Mouse (Mus musculus): ENCODE measurements around the gene Hist1h3b. TPM values are rescaled to one million over a fixed set of nuclear protein-coding genes. Genes with fewer than 3 reads are reported as not detected.
"Not testable (repeated sequence)": the region's sequence is repeated elsewhere in the genome, so short reads cannot be mapped to it uniquely, and the experiment has no call there.

The Hist1h3b gene
- polyA plus RNA-seq, 2 experiments: 6.5 to 52.4 TPM

GRCm38 (mm10) chr13:23746201-23747080 is 5.6 kb upstream of the Hist1h3b start, which contains the start of gene Hist1h2bb:
Gene Hist1h2bb, plus strand, starts transcription at chr13:23746734.
- 1% methylated on average over 32 of the region's 58 CpGs for WGBS
- peak within 1 kb of the TSS; percentile 42 for H3K4me3 ChIP-seq (replicated peaks; ENCODE audit: low read length)
- peak within 1 kb of the TSS; percentile 59 for H3K9ac ChIP-seq (ENCODE audit: low read depth, low read length, severe bottlenecking)
- H3K4me1 ChIP-seq (ENCODE audit: control insufficient read depth, insufficient read depth, low read length): 0 out of 2 replicates have a peak, but pooled peaks cover 11% of the 10 kb centered on the region
- peak within 1 kb of the TSS; percentile 69 for H3K4me2 ChIP-seq (replicated peaks; ENCODE audit: low read depth, low read length, severe bottlenecking)
- DNase-seq (ENCODE audit: low spot score) (peak; percentile 95), ATAC-seq (ENCODE audit: low FRiP score, low read depth) (peak; percentile 87)
- not testable (repeated sequence) for H3K36me3 ChIP-seq (ENCODE audit: control insufficient read depth, insufficient read depth, low read length); H3K9me3 ChIP-seq (ENCODE audit: control insufficient read depth, low read length); H3K27me3 ChIP-seq (ENCODE audit: control insufficient read depth, insufficient read depth, low read length)
- H3K27ac ChIP-seq (replicated peaks; ENCODE audit: low read depth, low read length): peak within 1 kb of the TSS; percentile 96
- TF ChIP-seq POLR2A (IDR thresholded peaks at IDR 0.05; ENCODE audit: borderline replicate concordance, extremely low read depth, insufficient read depth, insufficient read length): peak; percentile 63; the same call in 1 of the 2 replicates

GRCm38 (mm10) chr13:23747081-23747891 is 4.8 kb upstream of the Hist1h3b start:
- ATAC-seq (ENCODE audit: low FRiP score, low read depth) (0 out of 2 replicates have a peak, but pooled peaks have one; percentile 0), DNase-seq (ENCODE audit: low spot score) (peak; percentile 28)
- WGBS: 4% methylated on average over 9 of the region's 13 CpGs

GRCm38 (mm10) chr13:23747892-23748288 is 4.2 kb upstream of the Hist1h3b start:
- Histone ChIP-seq H3K9me3 (ENCODE audit: control insufficient read depth, low read length) (no peaks in the 10 kb centered on the region), H3K4me3 (replicated peaks; ENCODE audit: low read length) (peak overlapping the region; percentile 42; the same call in 1 of the 2 replicates), H3K4me1 (ENCODE audit: control insufficient read depth, insufficient read depth, low read length) (peaks cover 12% of the 10 kb centered on the region; the same call in 1 of the 2 replicates), H3K36me3 (ENCODE audit: control insufficient read depth, insufficient read depth, low read length) (no peaks in the 10 kb centered on the region), H3K9ac (ENCODE audit: low read depth, low read length, severe bottlenecking) (no peak overlapping the region), H3K27ac (replicated peaks; ENCODE audit: low read depth, low read length) (peak overlapping the region; percentile 96), H3K27me3 (ENCODE audit: control insufficient read depth, insufficient read depth, low read length) (no peaks in the 10 kb centered on the region), H3K4me2 (replicated peaks; ENCODE audit: low read depth, low read length, severe bottlenecking) (peak overlapping the region; percentile 54; the same call in 1 of the 2 replicates)
- no peak for TF ChIP-seq POLR2A (IDR thresholded peaks at IDR 0.05; ENCODE audit: borderline replicate concordance, extremely low read depth, insufficient read depth, insufficient read length)
- WGBS: 11% methylated on average over 4 of the region's 4 CpGs
- DNase-seq (ENCODE audit: low spot score) (no peak), ATAC-seq (ENCODE audit: low FRiP score, low read depth) (no peak)

More at GRCm38 (mm10) chr13:23747081-23747891, 4.8 kb upstream of the Hist1h3b start:
- 0 out of 2 replicates have a peak, but pooled peaks cover 11% of the 10 kb centered on the region for H3K4me1 ChIP-seq (ENCODE audit: control insufficient read depth, insufficient read depth, low read length)
- H3K9me3 ChIP-seq (ENCODE audit: control insufficient read depth, low read length): no peaks in the 10 kb centered on the region
- H3K36me3 ChIP-seq (ENCODE audit: control insufficient read depth, insufficient read depth, low read length): no peaks in the 10 kb centered on the region
- 0 out of 2 replicates have a peak, but pooled peaks have one; percentile 12 for TF ChIP-seq POLR2A (IDR thresholded peaks at IDR 0.05; ENCODE audit: borderline replicate concordance, extremely low read depth, insufficient read depth, insufficient read length)
- H3K4me3 ChIP-seq (replicated peaks; ENCODE audit: low read length): peak overlapping the region; percentile 42
- peak overlapping the region; percentile 54 for H3K4me2 ChIP-seq (replicated peaks; ENCODE audit: low read depth, low read length, severe bottlenecking)
- no peaks in the 10 kb centered on the region for H3K27me3 ChIP-seq (ENCODE audit: control insufficient read depth, insufficient read depth, low read length)
- peak overlapping the region; percentile 52 for H3K9ac ChIP-seq (ENCODE audit: low read depth, low read length, severe bottlenecking)
- H3K27ac ChIP-seq (replicated peaks; ENCODE audit: low read depth, low read length): peak overlapping the region; percentile 96

GRCm38 (mm10) chr13:23749563-23750121 is 2.4 kb upstream of the Hist1h3b start:
- WGBS: 88% methylated on average over 5 of the region's 5 CpGs
- H3K4me1 ChIP-seq (ENCODE audit: control insufficient read depth, insufficient read depth, low read length): peaks cover 12% of the 10 kb centered on the region; the same call in 1 of the 2 replicates
- no peaks in the 10 kb centered on the region for H3K36me3 ChIP-seq (ENCODE audit: control insufficient read depth, insufficient read depth, low read length)
- no peaks in the 10 kb centered on the region for H3K9me3 ChIP-seq (ENCODE audit: control insufficient read depth, low read length)
- H3K27me3 ChIP-seq (ENCODE audit: control insufficient read depth, insufficient read depth, low read length): no peaks in the 10 kb centered on the region
- DNase-seq (ENCODE audit: low spot score) (no peak), ATAC-seq (ENCODE audit: low FRiP score, low read depth) (no peak)
- H3K4me2 ChIP-seq (replicated peaks; ENCODE audit: low read depth, low read length, severe bottlenecking): no peak overlapping the region
- no peak overlapping the region for H3K9ac ChIP-seq (ENCODE audit: low read depth, low read length, severe bottlenecking)
- peak overlapping the region; percentile 93 for H3K27ac ChIP-seq (replicated peaks; ENCODE audit: low read depth, low read length)
- no peak for TF ChIP-seq POLR2A (IDR thresholded peaks at IDR 0.05; ENCODE audit: borderline replicate concordance, extremely low read depth, insufficient read depth, insufficient read length)
- no peak overlapping the region for H3K4me3 ChIP-seq (replicated peaks; ENCODE audit: low read length)

All from limb, embryonic 14.5 days (tissue).